Mouse (Mus musculus): ENCODE data around the gene Cntnap5a.
"Not testable (repeated sequence)": the region's sequence is repeated elsewhere in the genome, so short reads cannot be mapped to it uniquely, and the experiment has no call there.

Cntnap5a gene

DNA sequence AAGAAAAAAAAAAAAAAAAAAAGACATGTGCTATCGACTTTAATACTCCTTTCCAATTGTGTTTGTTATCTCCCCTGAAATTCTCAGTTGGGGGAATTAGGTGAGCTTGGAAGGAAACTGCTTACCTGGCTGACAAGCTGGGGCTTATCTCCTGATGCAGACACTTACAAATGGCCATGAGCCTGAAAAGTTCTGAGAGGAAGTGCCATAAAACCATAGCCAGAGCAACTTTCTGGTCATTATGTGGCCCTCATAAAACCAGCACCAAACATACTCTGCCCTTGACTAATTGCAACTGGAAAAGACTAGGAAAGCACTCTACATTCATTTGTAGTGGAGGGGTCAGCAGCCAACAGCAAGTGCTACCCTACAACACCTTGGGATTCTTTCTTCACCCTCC lies 359.5 kb downstream of the Cntnap5a start:
- DNase-seq (ENCODE audit: low spot score in 2 of 2), result no peak

DNA sequence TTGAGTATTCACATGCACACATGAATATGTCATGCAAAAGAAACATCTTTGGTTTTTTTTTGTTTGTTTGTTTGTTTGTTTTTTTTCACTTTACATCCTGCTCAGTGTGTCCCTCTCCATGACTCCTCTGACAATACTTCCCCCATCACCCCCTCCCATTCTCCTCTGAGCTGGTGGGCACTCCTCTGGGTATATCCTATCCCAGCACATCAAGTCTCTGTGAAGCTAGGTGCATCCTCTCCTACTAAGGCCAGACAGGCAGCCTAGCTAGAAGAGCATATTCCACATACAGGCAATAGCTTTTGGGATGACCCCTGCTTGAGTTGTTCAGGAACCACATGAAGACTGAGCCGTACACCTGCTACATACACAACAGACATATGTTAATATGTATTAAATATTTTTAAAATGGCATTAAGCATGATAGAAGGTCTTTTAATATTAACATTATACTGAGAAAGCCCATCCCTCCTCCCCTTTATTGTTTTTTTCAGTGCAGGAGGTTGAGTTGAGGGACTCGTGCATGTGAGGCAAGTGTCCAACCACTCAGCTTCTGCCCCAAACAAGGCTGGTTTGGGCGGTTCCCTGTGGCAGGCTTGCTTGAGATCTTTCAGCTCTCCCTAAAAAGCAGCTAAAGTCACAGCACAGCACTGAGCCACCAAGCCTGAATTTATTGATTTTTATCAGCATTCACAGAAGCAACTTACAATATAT lies 422.6 kb downstream of the Cntnap5a start:
- DNase-seq (ENCODE audit: low spot score in 2 of 2), result no peak

DNA sequence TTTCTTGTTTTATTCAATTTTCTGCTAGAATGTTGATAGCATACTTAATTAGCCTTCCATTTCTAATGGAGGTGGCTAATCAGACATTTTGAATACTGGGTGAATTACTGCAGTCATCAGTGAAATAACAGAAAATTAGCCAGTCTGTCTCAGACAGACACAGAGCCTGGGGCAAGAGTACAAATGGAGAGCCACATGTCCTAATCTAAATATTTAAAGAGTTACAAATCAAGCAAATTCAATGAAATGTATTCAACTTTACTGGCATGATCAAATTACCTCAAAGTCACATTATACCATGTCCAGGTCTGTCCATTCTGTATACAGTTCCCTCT lies 423.1 kb downstream of the Cntnap5a start:
- no peak for DNase-seq (ENCODE audit: low spot score in 2 of 2)

DNA sequence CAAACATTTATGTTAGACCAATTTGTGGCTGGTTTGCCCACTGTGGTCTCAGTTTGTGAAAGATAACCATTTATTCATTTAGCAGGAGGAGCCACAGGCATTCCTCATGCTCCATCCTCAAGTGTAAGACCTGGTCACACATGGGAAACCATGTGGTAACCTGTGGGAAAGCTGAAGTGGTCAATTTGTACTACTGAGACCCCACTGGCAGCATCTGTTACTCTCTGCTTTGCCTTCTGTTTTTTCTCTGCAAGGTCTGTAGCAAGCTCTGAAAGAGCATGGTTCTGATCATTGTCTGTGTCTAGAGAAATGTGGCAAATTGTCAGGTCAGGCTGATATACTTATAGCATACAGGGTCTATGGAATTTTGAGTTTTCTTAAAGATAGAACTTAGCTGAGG lies 423.8 kb downstream of the Cntnap5a start:
- DNase-seq (ENCODE audit: low spot score in 2 of 2), result no peak

DNA sequence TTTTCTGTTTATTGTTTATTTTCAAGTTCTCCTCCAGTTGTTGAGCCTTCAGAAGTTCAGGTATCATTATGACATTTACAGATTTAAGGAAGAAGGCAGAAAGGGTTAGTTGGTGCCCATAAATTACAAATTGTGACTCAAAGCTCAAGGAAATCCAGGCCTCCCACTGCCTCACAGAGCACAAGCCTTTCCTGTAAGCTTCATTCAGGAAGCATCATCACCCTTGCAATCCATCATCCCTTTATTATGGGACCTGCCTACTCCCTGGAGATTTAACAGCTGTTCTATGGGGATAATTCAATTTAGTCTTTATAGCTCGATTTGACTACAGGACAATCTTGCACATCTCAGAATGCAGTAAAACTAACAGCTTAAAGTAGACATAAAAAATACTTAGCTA lies 441.2 kb downstream of the Cntnap5a start:
- no peak for DNase-seq (ENCODE audit: low spot score in 2 of 2)

DNA sequence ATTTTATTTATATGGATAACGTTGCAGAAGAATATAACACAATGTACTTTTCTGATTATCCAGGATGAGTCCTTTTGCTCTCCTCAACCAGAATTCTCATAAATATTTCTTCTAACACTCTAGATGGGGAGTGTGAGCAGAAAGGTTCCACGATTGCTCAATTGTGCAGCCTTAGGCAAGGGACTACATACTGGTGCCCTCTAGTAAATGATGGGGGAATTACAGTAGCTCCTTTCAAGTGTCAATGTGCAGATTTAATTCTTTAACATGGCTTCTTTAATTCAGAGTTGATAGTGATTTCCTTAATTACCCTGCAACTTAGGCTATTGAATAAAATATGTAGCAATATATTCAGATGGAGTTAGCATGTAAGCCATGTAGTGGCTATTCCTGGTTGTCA lies 442.5 kb downstream of the Cntnap5a start:
- no peak for DNase-seq (ENCODE audit: low spot score in 2 of 2)

DNA sequence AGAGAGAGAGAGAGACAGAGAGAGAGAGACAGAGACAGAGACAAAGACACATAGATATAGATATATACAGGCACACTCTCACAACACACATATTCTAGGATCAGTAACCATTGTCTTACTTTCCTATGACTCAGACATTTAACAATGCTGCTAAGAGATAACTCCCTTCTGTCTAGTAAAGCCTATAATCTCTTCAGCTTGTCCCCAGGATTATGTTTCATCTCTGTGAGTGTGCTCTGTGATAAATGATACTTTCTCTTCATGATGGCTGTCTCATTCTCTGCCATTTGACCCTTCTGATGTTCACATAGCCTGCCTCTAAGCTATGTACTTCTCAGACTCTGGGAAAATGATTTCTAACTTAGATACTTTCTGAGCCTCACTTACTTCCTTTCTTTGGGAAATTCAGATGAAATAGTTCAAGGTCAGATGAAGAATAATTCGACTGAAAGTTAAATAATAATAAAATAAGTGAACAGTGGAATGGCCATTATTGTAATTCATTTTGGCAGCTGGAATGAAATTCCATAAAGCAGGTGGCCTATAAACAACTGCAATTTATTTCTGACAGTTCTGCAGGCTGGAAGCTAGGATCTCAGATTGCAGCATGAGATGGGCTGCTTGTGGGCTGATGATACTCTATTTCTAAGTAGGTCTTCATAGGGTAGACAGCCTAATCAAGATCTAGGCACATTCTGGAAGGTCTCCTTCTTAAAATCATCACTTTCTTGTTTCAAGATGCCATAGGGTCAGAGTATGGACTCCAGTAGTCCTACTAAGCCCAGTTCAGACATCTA lies 444.1 kb downstream of the Cntnap5a start:
- DNase-seq (ENCODE audit: low spot score in 2 of 2), result no peak

DNA sequence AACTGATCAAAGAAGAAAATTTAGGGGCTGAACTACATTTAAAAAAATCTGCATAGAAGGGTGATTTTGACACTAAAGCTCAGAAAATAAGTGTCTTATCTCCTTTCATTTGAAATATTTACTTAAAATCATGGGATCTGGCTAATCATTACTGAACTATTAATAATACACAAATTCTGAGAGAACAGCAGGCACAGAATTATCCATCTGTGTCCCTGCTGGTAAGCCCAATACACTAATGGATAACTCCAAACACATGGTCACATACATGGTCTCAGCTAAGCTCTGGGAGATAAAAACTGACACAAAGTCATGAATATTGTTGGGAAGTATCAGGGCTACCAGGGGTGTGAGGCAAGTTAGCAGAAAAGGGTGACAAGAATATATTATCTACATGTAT lies 447.9 kb downstream of the Cntnap5a start:
- no peak for DNase-seq (ENCODE audit: low spot score in 2 of 2)

DNA sequence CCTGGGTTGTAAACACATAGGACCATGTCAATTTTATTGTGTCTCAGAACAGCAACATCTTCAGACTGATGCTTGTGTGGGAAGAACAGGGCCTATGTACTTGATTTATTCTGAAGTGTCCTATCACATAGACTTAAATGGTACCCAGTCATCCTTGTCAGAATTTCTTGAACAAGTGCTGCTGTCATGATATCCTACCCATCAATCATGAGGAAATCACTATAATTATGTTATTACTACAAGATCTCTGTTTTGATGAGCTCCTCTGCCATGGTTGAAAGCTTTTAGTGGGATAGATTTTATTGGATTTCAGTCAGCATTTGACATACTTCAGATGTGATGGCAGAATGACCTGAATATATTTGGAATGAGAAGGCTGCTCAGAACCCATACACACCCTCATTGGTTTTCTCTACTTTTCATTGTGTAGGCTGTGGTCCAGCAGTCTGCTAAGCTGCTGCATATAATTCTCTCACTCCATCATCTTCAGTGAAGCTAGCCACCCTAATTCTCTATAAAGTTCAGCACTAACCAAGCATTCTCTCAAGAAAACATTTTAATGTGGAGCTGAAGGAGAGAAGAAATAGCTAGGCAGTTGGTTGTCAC lies 465.3 kb downstream of the Cntnap5a start:
- no peak for DNase-seq (ENCODE audit: low spot score in 2 of 2)

DNA sequence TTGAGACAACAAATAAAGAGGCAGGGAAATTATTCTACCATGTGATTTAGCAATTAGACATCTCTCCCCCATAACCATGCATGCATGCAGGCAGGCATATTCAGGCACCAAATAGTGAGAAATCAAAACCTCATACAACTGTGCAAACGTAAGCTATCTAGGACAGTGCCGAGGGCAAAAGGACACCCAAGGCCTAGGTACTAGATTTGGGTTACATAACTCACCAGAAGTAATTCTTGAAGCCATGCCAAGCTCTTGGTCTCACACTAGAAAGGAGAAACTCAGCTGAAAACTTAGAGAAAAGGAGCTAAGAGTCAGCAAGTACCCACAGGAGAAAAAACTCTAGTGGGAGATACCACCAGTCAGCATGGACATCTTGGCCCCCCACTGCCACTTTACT lies 499.9 kb downstream of the Cntnap5a start:
- no peak for DNase-seq (ENCODE audit: low spot score in 2 of 2)

DNA sequence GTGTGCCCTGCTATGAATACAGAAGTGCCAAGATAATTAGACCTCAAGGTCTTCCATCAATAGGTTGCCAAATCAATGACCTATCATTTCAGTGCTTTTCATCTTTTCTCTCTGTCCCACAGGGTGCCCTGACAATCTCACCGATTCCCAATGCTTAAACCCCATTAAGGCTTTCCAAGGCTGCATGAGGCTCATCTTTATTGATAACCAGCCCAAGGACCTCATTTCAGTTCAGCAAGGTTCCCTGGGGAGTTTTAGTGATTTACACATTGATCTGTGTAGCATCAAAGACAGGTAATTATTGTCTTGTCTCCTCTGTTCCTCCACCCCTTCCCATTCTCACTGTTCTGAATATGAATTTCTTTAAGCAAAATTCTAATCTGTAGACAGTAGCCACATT lies 503.6 kb downstream of the Cntnap5a start:
- not testable (repeated sequence) for DNase-seq (ENCODE audit: low spot score in 2 of 2)

DNA sequence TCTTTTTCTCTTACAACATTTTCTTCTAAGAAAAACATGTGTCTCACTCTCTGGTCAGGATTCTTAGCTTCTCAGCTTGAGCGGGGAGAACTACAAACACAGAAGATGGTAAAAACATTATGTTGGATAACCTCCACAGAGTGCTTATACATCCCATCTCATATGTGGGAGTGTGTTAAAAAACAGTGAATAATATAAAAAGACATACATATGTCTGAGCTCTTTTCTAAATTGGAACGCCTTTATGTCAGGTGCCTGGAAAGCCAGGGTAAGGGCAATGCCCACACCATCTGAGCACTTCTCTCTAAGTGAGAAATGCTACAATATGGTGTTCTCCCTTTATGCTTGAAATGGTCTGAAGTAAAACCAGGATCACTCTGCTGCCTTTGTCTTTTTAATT lies 507.7 kb downstream of the Cntnap5a start:
- DNase-seq (ENCODE audit: low spot score in 2 of 2), result no peak

DNA sequence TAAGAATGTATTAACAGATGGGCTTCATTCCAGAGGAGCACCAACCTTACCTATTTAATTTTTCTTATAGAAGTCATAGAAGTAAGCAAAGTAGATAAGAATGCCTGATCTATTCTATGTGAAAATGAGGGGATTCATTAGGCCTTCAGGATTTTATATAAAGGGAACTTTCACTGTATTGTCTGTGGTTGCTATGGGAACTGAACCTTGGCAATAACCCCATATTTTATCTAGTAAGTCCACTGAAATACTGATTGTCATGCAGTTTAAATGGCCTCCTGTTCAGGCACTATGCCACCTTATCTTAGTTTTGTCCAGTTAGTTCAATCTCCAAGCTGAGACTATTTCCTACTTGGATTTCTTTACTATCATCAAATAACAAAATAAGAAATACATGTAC lies 532.3 kb downstream of the Cntnap5a start:
- DNase-seq (ENCODE audit: low spot score in 2 of 2), result no peak

DNA sequence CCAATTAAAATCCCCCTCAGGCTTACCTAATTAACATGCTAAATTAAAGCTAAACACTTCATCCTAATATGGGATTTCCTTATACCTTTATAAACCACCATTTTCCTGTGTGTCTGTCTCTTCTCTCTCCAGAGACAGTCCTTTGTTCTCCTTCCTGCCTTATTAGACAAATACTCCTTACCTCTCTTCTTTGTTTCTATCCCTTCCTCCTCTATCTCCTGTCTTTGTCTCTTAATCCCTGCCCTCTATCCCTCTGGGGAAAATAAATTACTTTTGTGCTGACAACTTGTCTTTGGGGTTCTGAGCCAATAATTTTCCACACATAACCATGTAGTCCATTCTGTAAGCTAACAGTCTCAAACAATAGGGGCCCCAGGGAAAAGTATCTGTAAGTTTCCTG lies 556.0 kb downstream of the Cntnap5a start:
- no peak for DNase-seq (ENCODE audit: low spot score in 2 of 2)

DNA sequence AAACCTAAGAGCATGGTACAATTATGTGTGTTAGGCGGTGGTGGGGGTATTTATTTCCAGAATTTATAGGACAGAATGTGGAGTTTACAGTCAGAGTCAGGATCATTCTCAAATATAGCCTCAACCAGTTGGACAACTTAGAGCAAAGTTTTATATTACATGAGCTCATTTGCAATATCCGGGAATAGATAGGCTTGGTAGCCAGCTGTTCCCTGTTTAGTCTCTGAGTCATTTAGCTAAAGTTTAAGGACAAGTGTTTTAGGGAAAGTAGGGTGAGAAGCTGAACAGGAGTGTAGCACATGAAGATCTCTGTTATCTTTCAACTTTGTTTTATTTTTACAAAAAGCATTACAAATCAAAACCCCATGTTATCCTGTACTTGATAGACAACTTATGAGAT lies 559.3 kb downstream of the Cntnap5a start:
- no peak for DNase-seq (ENCODE audit: low spot score in 2 of 2)

DNA sequence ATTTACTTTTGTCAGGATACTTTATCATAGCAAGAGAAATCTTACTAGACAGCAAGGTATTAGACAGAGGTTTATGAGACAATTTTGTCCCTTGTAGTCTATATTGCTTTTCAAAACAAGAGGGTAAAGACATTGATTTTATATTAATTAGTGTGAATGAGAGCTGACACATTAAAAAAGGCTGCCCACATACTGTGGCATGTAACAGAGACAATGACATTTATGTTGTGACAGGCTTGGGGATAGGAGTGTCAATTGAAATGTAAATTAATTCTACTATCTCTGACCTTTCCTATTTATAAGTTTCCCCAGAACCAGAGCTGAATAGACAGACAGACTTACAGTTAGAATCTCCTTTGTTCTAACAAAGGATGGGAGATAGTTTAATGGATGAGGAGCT lies 596.6 kb downstream of the Cntnap5a start:
- DNase-seq (ENCODE audit: low spot score in 2 of 2), result no peak

DNA sequence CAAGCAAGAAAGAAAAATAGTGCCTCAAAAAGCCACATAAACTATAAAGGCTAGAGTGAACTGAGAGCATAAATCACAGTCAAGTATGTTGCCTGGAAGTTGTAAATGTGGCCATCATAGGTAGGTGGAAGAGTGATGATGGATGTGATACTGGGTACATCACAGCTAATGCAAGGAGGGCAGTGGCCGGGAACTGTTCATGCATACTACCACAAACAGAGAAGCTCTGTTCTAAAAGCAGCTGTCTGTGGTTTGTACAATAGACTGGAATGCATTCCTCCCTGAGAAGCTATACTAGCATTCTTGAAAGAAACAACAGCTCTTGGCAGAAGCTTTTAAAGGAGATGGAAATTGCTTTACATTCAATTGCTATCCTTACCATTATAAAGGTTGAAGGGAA lies 599.4 kb downstream of the Cntnap5a start:
- DNase-seq (ENCODE audit: low spot score in 2 of 2), result no peak

DNA sequence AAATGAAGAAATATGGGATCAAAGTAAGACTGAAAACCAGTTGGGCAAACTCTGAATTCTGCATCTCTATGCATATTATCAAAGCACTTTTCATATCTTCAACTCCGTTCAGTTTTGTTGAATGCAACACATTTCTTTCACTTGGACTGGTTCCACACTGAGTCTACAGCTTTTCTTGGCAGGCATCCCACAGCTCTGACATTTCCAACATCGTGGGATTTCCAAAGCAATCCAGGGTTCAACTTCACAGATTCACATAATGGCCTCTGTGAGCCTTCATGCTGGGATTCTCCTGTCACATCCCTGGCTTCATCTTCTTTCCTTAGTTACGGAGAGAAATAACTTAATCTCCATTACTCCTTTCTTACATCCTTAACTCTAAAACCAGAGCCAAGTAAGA lies 622.0 kb downstream of the Cntnap5a start:
- DNase-seq (ENCODE audit: low spot score in 2 of 2), result peak in 1 of 2 experiments; percentile 6

DNA sequence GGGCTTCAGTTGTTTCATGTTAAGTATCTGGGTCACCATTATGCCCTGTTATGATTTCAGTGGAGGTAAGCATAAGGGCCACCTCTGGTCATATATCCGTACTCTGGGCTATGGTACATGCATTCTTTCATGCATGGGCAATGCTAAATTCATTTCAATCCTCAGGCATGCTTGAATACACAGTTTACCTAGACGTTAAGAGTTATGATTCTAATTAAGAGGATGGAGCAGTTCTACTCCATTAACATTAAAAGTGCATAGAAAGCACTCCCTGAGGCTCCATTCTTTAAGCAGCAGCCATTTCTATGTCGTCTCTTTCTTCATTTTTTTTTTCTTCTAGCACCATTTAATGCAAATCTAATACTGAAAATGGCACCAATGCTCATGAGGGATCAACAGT lies 627.0 kb downstream of the Cntnap5a start:
- no peak for DNase-seq (ENCODE audit: low spot score in 2 of 2)

DNA sequence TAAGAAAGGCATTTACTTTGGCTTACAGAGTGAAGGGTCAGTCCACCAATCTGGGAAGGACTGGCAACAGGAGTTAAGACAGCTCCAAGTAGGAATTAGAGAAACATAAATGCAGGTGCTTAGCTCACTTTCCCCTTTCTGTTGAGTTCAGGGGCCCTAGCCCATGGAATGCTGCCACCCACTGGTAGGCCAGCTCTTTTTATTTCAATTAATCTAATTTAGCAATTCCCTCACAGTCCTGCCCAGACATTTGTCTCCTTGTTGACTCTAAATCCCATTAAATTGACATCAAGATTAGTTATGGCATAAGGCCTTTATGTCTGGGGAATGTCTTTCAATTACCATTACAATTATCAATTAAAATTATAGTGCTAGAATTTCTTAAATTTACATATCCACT lies 628.7 kb downstream of the Cntnap5a start:
- peak in 1 of 2 experiments; percentile 6 for DNase-seq (ENCODE audit: low spot score in 2 of 2)

DNA sequence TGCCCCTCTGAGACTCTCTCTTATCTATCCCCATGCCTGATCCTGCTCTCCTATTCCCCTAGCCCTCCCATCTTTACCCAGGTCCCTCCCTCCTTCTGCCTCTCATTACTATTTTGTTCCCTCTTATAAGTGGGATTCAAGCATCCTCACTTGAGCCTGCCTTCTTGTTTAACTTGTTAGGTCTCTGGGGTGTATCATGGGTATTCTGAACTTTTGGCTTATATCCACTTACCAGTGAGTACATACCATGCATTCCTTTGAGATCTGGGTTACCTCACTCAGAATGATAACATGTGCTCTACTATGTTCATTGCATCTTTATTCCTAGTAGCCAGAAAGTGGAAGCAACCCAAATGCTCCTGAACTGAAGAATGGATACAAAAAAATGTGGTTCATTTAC lies 639.9 kb downstream of the Cntnap5a start:
- DNase-seq (ENCODE audit: low spot score in 2 of 2), result no peak

DNA sequence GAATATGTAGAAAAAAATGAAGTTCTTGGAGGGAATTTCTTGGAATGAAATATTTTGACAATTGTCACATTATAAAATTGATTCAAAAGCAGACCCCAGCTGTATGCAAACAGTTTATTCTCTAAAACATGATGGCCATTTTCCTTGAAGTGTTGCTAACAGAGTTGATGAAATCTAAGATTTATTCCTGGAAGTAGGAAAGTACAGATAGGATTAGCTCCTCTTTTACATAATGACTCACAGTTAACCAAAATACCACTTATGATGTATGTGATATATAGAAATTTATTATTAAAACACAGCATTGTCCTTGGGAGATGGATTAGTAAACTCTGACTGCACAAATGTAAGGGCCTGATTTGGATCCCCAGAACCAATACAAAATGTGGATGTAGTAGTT lies 669.1 kb downstream of the Cntnap5a start:
- no peak for DNase-seq (ENCODE audit: low spot score in 2 of 2)

DNA sequence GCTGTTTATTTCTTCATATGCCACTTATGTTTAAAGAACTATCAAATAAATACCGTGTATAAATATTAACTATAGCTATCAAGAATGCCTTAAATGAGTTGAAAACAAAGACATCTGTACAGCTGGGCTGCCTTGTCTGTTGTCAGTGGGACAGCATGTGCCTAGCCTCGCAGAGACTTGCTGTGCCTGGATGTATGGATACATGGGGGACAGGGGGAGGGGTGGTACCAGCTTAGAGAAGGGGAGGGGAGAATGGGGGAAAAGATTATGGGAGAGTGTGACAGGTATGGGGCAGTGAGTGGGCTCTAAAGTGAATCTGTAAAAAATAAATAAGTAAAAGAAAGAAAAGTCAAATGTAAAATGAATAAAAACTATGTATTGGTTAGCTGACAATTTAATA lies 681.0 kb downstream of the Cntnap5a start:
- DNase-seq (ENCODE audit: low spot score in 2 of 2), result no peak

All from frontal cortex, postnatal 10 days (tissue).